Mouse (Mus musculus) megakaryocyte progenitor cell, adult 5-6 weeks (primary cell): ENCODE measurements around the gene Vmn2r14. TPM values are rescaled to one million over a fixed set of nuclear protein-coding genes. Genes with fewer than 3 reads are reported as not detected.
"Not testable (repeated sequence)": the region's sequence is repeated elsewhere in the genome, so short reads cannot be mapped to it uniquely, and the experiment has no call there.

ENCODE experiments used
- ATAC-seq: replicated peaks from 2 replicates; pipeline ENCODE4 v1.8.0; 2016; ENCODE audit warnings: mild to moderate bottlenecking, moderate TSS enrichment, inconsistent platforms; ENCODE audit not compliant: poor library complexity
- total RNA-seq, 2 experiments: library from RNA; stranded (forward) in 1 of 2; stranded (reverse) in 1 of 2; fragments of 157-497, 149-512 nt in 1 of 2; fragments of 200-1000 nt in 1 of 2; gene quantifications; 2 replicates each; pipeline versions ENCODE4 v1.2.3 to v1.2.4; 2015 to 2017

Gene Vmn2r14
- not detected in 2 replicates for total RNA-seq (2015)
- total RNA-seq (2017): not detected in 2 replicates

DNA sequence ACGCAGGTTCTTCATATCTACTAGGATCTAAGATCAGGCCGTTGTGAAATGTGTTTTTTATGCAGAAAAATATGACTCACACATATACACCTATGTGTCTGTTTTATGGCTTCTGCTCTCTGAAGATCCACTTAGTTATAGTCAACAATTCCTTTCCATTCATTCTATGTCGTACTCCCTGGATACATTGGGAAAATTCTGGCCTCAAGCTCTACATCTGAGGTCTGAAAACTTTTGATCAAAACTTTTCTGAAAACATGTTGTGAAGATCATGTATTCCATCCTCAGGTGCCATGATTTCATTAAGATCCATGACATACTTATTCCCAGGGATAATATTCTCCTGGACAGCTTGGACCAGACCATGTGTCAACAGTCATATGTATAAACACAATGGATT, at the start of gene Vmn2r14:
Gene Vmn2r14, minus strand, starts transcription at position 101 of the 400 bp plus-strand sequence.
- ATAC-seq: no peak

DNA sequence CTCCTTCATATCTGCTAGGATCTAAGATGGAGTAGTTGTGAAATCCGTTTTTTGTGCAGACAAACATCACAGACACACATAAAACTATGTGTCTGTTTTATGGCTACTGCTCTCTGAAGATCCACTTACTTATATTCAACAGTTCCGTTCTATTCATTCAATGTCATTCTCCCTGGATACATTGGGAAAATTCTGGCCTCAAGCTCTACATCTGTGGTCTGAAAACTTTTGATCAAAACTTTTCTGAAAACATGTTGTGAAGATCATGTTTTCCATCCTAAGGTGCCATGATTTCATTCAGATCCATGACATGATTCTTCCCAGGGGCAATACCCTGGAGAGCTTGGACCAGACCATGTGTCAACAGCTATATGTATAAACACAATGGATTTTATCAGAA, 32.4 kb downstream of the Vmn2r14 start, which contains the start of gene Vmn2r13:
Gene Vmn2r13, minus strand, starts transcription at position 101 of the 400 bp plus-strand sequence.
- ATAC-seq: not testable (repeated sequence)

DNA sequence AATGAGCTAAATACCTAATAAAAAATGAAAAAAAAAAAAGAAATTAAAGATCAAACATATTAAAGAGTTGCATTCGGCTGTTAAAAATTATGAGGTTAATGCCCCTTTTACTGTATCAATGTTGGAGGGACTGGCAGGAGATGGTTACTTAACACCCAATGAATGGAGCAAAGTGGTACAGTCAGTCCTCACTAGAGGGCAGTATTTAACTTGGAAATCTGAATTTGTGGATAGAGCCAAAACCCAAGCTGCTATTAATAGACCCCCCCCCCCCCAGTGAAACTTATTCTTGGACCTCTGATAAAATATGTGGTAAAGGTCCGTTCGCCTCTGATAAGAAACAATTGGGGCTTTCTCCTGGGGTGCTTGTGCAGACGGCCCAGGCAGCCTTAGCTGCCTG, 57.7 kb downstream of the Vmn2r14 start:
- ATAC-seq: not testable (repeated sequence)

Other genes with a start within 250 kb of the Vmn2r14 start
- gene Vmn2r10, start 218.2 kb downstream of the Vmn2r14 start, total RNA-seq (2015): not detected in 2 replicates
- not detected in 2 replicates for gene Vmn2r10, start 218.2 kb downstream of the Vmn2r14 start, total RNA-seq (2017)
- not detected in 2 replicates for gene Vmn2r11, start 165.1 kb downstream of the Vmn2r14 start, total RNA-seq (2015)
- gene Vmn2r11, start 165.1 kb downstream of the Vmn2r14 start, total RNA-seq (2017): not detected in 2 replicates
- gene Vmn2r12, start 126.8 kb downstream of the Vmn2r14 start, total RNA-seq (2015): not detected in 2 replicates
- gene Vmn2r12, start 126.8 kb downstream of the Vmn2r14 start, total RNA-seq (2017): not detected in 2 replicates
- not detected in 2 replicates for gene Vmn2r13, start 32.5 kb downstream of the Vmn2r14 start, total RNA-seq (2015)
- not detected in 2 replicates for gene Vmn2r13, start 32.5 kb downstream of the Vmn2r14 start, total RNA-seq (2017)
- not detected in 2 replicates for gene Vmn2r15, start 72.9 kb upstream of the Vmn2r14 start, total RNA-seq (2015)
- not detected in 2 replicates for gene Vmn2r15, start 72.9 kb upstream of the Vmn2r14 start, total RNA-seq (2017)
- gene Vmn2r16, start 105.5 kb upstream of the Vmn2r14 start, total RNA-seq (2015): not detected in 2 replicates
- not detected in 2 replicates for gene Vmn2r16, start 105.5 kb upstream of the Vmn2r14 start, total RNA-seq (2017)
- not detected in 2 replicates for gene Vmn2r17, start 195.0 kb upstream of the Vmn2r14 start, total RNA-seq (2015)
- not detected in 2 replicates for gene Vmn2r17, start 195.0 kb upstream of the Vmn2r14 start, total RNA-seq (2017)